Mouse (Mus musculus) limb, embryonic 14.5 days (tissue): ENCODE results near the gene Pigw. TPM values are rescaled to one million over a fixed set of nuclear protein-coding genes. Genes with fewer than 3 reads are reported as not detected.
A peak's percentile ranks its signal among the peaks of the same experiment; 100 is the strongest.

Experiments used
- ATAC-seq: fragments of 200-750 bp; cut with Nextera tagmentation; 2 replicates; pipeline ENCODE4 v1.8.0; 2017; ENCODE audit warnings: low read depth, moderate number of reproducible peaks, moderate TSS enrichment; ENCODE audit not compliant: low FRiP score
- DNase-seq: peaks from one replicate; pipeline ENCODE4 v3.0.0-alpha.2; 2015; ENCODE audit warnings: low spot score
- H3K27ac ChIP-seq: fragments of 300-500 bp; sonication (generic); replicated peaks from 2 replicates; pipeline ENCODE4 v1.5.1; 2014; ENCODE audit warnings: low read depth, mild to moderate bottlenecking, low read length, moderate library complexity, mixed read lengths
- H3K27me3 ChIP-seq: fragments of 300-500 bp; sonication (generic); 2 replicates; pipeline ENCODE4 v1.6.1; 2014; ENCODE audit warnings: low read length, mixed read lengths; ENCODE audit not compliant: control insufficient read depth, insufficient read depth
- H3K36me3 ChIP-seq: fragments of 300-500 bp; sonication (generic); 2 replicates; pipeline ENCODE4 v1.6.1; 2014; ENCODE audit warnings: mild to moderate bottlenecking, low read length, moderate library complexity, mixed read lengths; ENCODE audit not compliant: control insufficient read depth, insufficient read depth
- H3K4me1 ChIP-seq: fragments of 300-500 bp; sonication (generic); 2 replicates; pipeline ENCODE4 v1.6.1; 2014; ENCODE audit warnings: antibody characterized with exemption, low read length, mixed read lengths; ENCODE audit not compliant: control insufficient read depth, insufficient read depth
- H3K4me2 ChIP-seq: fragments of 300-500 bp; sonication (generic); replicated peaks from 2 replicates; pipeline ENCODE4 v1.6.1; 2014; ENCODE audit warnings: low read depth, mild to moderate bottlenecking, low read length, moderate library complexity; ENCODE audit not compliant: severe bottlenecking
- H3K4me3 ChIP-seq: fragments of 300-500 bp; sonication (generic); replicated peaks from 2 replicates; pipeline ENCODE4 v1.5.1; 2014; ENCODE audit warnings: low read length
- H3K9ac ChIP-seq: fragments of 300-500 bp; sonication (generic); 2 replicates; pipeline ENCODE4 v1.6.1; 2014; ENCODE audit warnings: mild to moderate bottlenecking, low read depth, low read length, moderate library complexity; ENCODE audit not compliant: severe bottlenecking
- H3K9me3 ChIP-seq: fragments of 300-500 bp; sonication (generic); 2 replicates; pipeline ENCODE4 v1.6.1; 2016; ENCODE audit warnings: low read length; ENCODE audit not compliant: control insufficient read depth
- POLR2A ChIP-seq: fragments of 200-500 bp; IDR thresholded peaks from 2 replicates; pipeline ENCODE4 v1.8.0; 2012; ENCODE audit warnings: inconsistent platforms, mild to moderate bottlenecking, moderate library complexity, borderline replicate concordance; ENCODE audit not compliant: insufficient read depth, insufficient read length; ENCODE audit errors: extremely low read depth
- WGBS: fragments of 180-500 bp; shearing (Covaris S2); extraction: QIAGEN DNeasy Blood & Tissue Kit; methylation state at CpG from one replicate; pipeline ENCODE4 v1.1.7; 2014; 5-methylcytosine and 5-hydroxymethylcytosine counted together
- polyA plus RNA-seq, 2 experiments: library from polyadenylated mRNA; depleted of rRNA in 1 of 2; stranded (reverse) in 1 of 2; unstranded in 1 of 2; fragments of >200 nt; fragmentation: Nextera tagmentation in 1 of 2; extraction: Ambion mirVana in 1 of 2; gene quantifications; 2 replicates each; pipeline versions ENCODE4 v1.2.1 to v1.2.3; 2012 to 2014

Gene Pigw
- 4.9 and 5.8 TPM in 2 replicates for polyA plus RNA-seq (2012; rRNA removed)
- polyA plus RNA-seq (2014; fragmentation: Nextera tagmentation; extraction: Ambion mirVana), result 2.4 and 3.6 TPM in 2 replicates

GRCm38 (mm10) chr11:84879772-84880464, at the start of gene Pigw, which contains the start of gene Myo19:
TSS of gene Pigw (minus strand) at chr11:84880285.
TSS of gene Myo19 (plus strand) at chr11:84880148.
- peak within 1 kb of the TSS; percentile 87 for H3K9ac ChIP-seq
- peak within 1 kb of the TSS; percentile 70 for H3K4me3 ChIP-seq
- peak within 1 kb of the TSS; percentile 93 for H3K4me2 ChIP-seq
- peaks cover 8% of the 10 kb centered on the region; the same call in 1 of the 2 replicates for H3K4me1 ChIP-seq
- peaks cover 7% of the 10 kb centered on the region for H3K36me3 ChIP-seq
- TF ChIP-seq POLR2A, result peak; percentile 39; the same call in 1 of the 2 replicates
- H3K27me3 ChIP-seq, result no peaks in the 10 kb centered on the region
- H3K9me3 ChIP-seq, result no peaks in the 10 kb centered on the region
- ATAC-seq (peak; percentile 95), DNase-seq (peak; percentile 78)
- H3K27ac ChIP-seq, result peak within 1 kb of the TSS; percentile 88
- WGBS, result under 1% methylated on average over 64 of the region's 81 CpGs

DNA sequence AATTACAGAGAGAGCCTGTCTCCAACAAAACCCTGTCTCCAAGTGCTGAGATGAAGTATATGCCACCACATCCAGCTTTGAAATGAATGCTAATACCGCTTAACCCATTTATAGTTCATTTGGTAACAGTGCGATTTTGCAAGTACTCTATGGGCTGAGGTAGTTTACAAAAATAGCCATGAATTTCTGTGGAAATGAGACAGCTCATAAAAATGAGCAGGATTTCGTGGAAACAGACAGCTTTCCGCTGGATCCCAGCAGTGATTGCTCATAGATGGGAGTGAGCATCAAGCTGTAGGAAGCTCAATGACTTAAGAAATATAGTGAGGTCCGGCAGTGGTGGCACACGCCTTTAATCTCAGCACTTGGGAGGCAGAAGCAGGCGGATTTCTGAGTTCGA, 40.9 kb upstream of the Pigw start:
- H3K27ac ChIP-seq, result no peak overlapping the region
- no peaks in the 10 kb centered on the region for H3K9me3 ChIP-seq
- 84% methylated on average over 8 of the region's 8 CpGs for WGBS
- DNase-seq (no peak), ATAC-seq (no peak)
- no peak overlapping the region for H3K4me3 ChIP-seq
- H3K4me1 ChIP-seq, result peaks cover 3% of the 10 kb centered on the region; the same call in 1 of the 2 replicates
- no peaks in the 10 kb centered on the region for H3K27me3 ChIP-seq
- H3K9ac ChIP-seq, result no peak overlapping the region
- no peak overlapping the region for H3K4me2 ChIP-seq
- no peak for TF ChIP-seq POLR2A
- no peaks in the 10 kb centered on the region for H3K36me3 ChIP-seq

DNA sequence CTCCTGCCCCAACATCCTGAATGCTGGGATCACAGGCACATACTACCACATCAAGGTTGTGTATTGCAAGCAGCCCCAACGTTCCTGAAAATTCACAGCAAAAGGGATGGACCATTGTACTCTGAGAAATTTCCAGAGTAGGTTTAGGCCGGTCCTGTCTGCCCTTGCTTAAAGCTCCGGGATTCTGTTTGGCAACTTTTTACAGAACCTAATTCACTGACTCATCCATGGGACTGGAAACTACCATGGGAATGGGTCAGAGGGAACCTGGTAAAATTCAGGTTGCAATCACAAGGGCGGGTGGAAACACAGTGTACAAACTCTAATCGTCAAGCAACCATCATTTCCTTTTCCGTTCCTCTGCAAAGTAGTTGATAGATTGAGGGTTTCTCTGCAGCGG, 39.9 kb upstream of the Pigw start:
- WGBS, result 67% methylated on average over 7 of the region's 7 CpGs
- no peak for DNase-seq

GRCm38 (mm10) chr11:84919276-84919675, 39.2 kb upstream of the Pigw start:
- WGBS, result 42% methylated on average over 3 of the region's 3 CpGs
- no peak for DNase-seq
- TF ChIP-seq POLR2A, result no peak

More for the DNA sequence above, 39.9 kb upstream of the Pigw start:
- Histone ChIP-seq H3K27me3 (no peaks in the 10 kb centered on the region), H3K4me3 (no peak overlapping the region), H3K9me3 (no peaks in the 10 kb centered on the region), H3K4me1 (peaks cover 3% of the 10 kb centered on the region; the same call in 1 of the 2 replicates), H3K27ac (no peak overlapping the region), H3K4me2 (no peak overlapping the region), H3K9ac (no peak overlapping the region), H3K36me3 (no peaks in the 10 kb centered on the region)
- ATAC-seq, result no peak
- TF ChIP-seq POLR2A, result no peak

GRCm38 (mm10) chr11:84918425-84918824, 38.3 kb upstream of the Pigw start:
- Histone ChIP-seq H3K4me3 (no peak overlapping the region), H3K4me1 (peaks cover 3% of the 10 kb centered on the region; the same call in 1 of the 2 replicates), H3K36me3 (peaks cover 8% of the 10 kb centered on the region; the same call in 1 of the 2 replicates), H3K9me3 (no peaks in the 10 kb centered on the region), H3K9ac (no peak overlapping the region), H3K27ac (no peak overlapping the region), H3K4me2 (peak overlapping the region; percentile 31), H3K27me3 (no peaks in the 10 kb centered on the region)
- WGBS, result 2% methylated on average over 16 of the region's 16 CpGs
- ATAC-seq (peak; percentile 70; the same call in 1 of the 2 replicates), DNase-seq (peak; percentile 79)
- no peak for TF ChIP-seq POLR2A

More at GRCm38 (mm10) chr11:84919276-84919675, 39.2 kb upstream of the Pigw start:
- H3K27ac ChIP-seq, result no peak overlapping the region
- H3K36me3 ChIP-seq, result no peaks in the 10 kb centered on the region
- no peak for ATAC-seq
- peaks cover 3% of the 10 kb centered on the region; the same call in 1 of the 2 replicates for H3K4me1 ChIP-seq
- H3K4me2 ChIP-seq, result no peak overlapping the region
- H3K4me3 ChIP-seq, result no peak overlapping the region
- H3K9me3 ChIP-seq, result no peaks in the 10 kb centered on the region
- H3K9ac ChIP-seq, result no peak overlapping the region
- H3K27me3 ChIP-seq, result no peaks in the 10 kb centered on the region
